Mouse (Mus musculus) cerebellum, adult 2 months (tissue): ENCODE results near the gene Hsf4. TPM values are rescaled to one million over a fixed set of nuclear protein-coding genes. Genes with fewer than 3 reads are reported as not detected.

Experiments
- DNase-seq, 2 experiments: peaks; one replicate each; pipeline ENCODE4 v3.0.0; 2021
- H3K27ac ChIP-seq: fragments of 200-500 bp; 2 replicates; pipeline ENCODE4 v1.5.1; 2012; ENCODE audit warnings: low read length, control low read depth, inconsistent platforms; ENCODE audit not compliant: insufficient read depth
- H3K27me3 ChIP-seq: fragments of 200-500 bp; 2 replicates; pipeline ENCODE4 v1.6.1; 2012; ENCODE audit warnings: inconsistent platforms, mild to moderate bottlenecking, low read length, moderate library complexity; ENCODE audit not compliant: control insufficient read depth, insufficient read depth
- H3K4me1 ChIP-seq: fragments of 200-500 bp; 2 replicates; pipeline ENCODE4 v1.6.1; 2011; ENCODE audit warnings: low read length; ENCODE audit not compliant: control insufficient read depth, insufficient read depth
- H3K4me3 ChIP-seq: fragments of 200-500 bp; replicated peaks from 2 replicates; pipeline ENCODE3; 2011; ENCODE audit warnings: mild to moderate bottlenecking, low read depth, low read length, control low read depth; ENCODE audit not compliant: insufficient read depth
- CTCF ChIP-seq: fragments of 200-500 bp; IDR thresholded peaks from 2 replicates; pipeline ENCODE4 v1.5.1; 2011; ENCODE audit warnings: low read depth, mild to moderate bottlenecking, control low read depth, low read length, moderate library complexity, borderline replicate concordance; ENCODE audit not compliant: insufficient read depth
- POLR2A ChIP-seq: fragments of 200-500 bp; IDR thresholded peaks from 2 replicates; pipeline ENCODE4 v1.6.1; 2011; ENCODE audit warnings: low read length, control low read depth, borderline replicate concordance; ENCODE audit not compliant: insufficient read depth
- WGBS: fragments of 180-500 bp; shearing (Covaris S2); methylation state at CpG from one replicate; pipeline ENCODE4 v1.1.7; 2018; 5-methylcytosine and 5-hydroxymethylcytosine counted together
- polyA plus RNA-seq: library from polyadenylated mRNA; depleted of rRNA; stranded (reverse); fragments of >200 nt; gene quantifications from 2 replicates; pipeline ENCODE4 v1.2.3, GENCODE M21; 2012

The Hsf4 gene
- polyA plus RNA-seq, 1 experiment = 24.5 TPM

DNA sequence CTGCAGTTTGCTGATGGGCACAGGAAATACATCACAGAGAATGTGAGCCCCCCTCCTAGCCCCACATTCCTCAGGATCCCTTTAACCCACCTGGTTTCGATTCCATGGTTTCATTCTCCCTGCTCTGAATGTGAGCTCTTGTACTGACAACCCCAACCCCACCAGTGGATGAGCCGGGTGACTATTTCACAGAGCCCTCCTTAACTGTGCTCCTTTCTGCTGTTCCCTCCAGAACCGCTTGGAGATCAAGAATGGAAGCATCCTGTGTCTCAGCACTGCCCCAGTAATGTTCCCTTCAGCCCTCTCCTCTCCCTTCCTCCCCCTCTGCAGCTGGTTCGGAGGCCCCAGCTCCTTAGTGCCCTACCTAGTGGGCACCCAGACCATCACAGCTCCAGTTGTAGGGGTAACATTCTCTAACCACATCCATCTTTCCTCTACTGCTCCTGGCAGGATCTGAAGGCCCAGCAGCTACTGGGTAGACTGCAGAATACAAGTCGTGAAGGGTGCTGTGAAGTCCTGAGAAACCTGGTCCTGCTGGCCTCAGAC, 36.6 kb downstream of the Hsf4 start:
- 0 out of 2 replicates have a peak, but pooled peaks have one; percentile 14 for TF ChIP-seq CTCF
- no peak for TF ChIP-seq POLR2A
- H3K4me3 ChIP-seq = peak overlapping the region; percentile 58
- no peaks in the 10 kb centered on the region for H3K27me3 ChIP-seq
- DNase-seq = peak in 1 of 2 experiments; percentile 51
- H3K4me1 ChIP-seq = peaks cover 53% of the 10 kb centered on the region
- 36% methylated on average over 5 of the region's 5 CpGs for WGBS
- H3K27ac ChIP-seq = peak overlapping the region; percentile 88

- Histone ChIP-seq H3K27me3 (no peaks in the 10 kb centered on the region), H3K27ac (0 out of 2 replicates have a peak overlapping the region, but pooled peaks have one; percentile 99), H3K4me3 (no peak overlapping the region), H3K4me1 (peaks cover 62% of the 10 kb centered on the region)
- WGBS = 95% methylated on average over 13 of the region's 13 CpGs
- no peak for DNase-seq
- TF ChIP-seq CTCF (no peak), POLR2A (no peak)
These were observed 38.1 kb downstream of the Hsf4 start for GRCm38 (mm10) chr8:105307670-105308069.

DNA sequence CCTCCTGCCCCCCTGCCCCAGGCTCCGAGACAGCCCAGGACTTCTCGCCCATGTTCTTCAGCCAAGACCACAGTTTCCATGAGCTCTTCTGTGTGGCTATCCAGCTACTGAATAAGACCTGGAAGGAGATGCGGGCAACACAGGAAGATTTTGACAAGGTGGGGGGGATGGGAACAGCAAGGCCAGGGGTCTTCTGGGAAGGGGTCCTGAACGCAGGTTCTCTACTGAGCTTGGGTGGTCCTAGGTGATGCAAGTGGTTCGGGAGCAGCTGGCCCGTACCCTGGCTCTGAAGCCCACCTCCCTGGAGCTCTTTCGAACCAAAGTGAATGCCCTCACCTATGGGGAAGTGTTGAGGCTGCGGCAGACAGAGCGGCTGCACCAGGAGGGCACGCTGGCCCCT, 38.8 kb downstream of the Hsf4 start:
- Histone ChIP-seq H3K4me3 (peak overlapping the region; percentile 42), H3K27ac (peak overlapping the region; percentile 99), H3K27me3 (no peaks in the 10 kb centered on the region), H3K4me1 (peaks cover 70% of the 10 kb centered on the region)
- DNase-seq = peak in 1 of 2 experiments; percentile 40
- WGBS = 89% methylated on average over 10 of the region's 10 CpGs
- no peak for TF ChIP-seq POLR2A
- no peak for TF ChIP-seq CTCF

GRCm38 (mm10) chr8:105309142-105309847, 39.7 kb downstream of the Hsf4 start:
- Histone ChIP-seq H3K4me1 (peaks cover 77% of the 10 kb centered on the region), H3K4me3 (peak overlapping the region; percentile 42), H3K27ac (peak overlapping the region; percentile 99), H3K27me3 (no peaks in the 10 kb centered on the region)
- no peak for TF ChIP-seq CTCF
- TF ChIP-seq POLR2A = no peak
- DNase-seq = peak; percentile 93 to 97
- 16% methylated on average over 15 of the region's 15 CpGs for WGBS

DNA sequence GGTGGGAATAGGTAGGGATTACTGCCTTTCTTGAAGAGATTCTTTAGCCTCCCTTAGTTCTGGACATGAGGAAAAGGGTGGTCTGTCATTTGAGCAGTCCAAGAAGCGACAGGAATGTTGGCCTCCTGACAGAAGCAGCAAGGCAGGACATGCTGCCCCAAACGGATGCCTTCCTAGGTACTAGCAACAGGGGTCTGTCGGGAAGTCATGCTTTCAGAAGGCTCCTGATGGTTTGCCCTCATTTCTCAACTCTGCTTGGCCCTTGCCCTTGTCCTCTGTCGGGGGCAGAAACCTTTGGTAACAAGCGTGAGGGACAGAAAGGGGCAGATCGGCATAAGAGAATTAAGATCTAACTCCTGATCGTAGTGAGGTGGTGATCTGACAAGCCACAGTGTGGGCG, 40.5 kb downstream of the Hsf4 start:
- no peaks in the 10 kb centered on the region for H3K27me3 ChIP-seq
- peak overlapping the region; percentile 99 for H3K27ac ChIP-seq
- H3K4me3 ChIP-seq = no peak overlapping the region
- 26% methylated on average over 8 of the region's 8 CpGs for WGBS
- H3K4me1 ChIP-seq = peaks cover 76% of the 10 kb centered on the region
- no peak for TF ChIP-seq CTCF
- no peak for TF ChIP-seq POLR2A
- DNase-seq = peak; percentile 54 to 55

DNA sequence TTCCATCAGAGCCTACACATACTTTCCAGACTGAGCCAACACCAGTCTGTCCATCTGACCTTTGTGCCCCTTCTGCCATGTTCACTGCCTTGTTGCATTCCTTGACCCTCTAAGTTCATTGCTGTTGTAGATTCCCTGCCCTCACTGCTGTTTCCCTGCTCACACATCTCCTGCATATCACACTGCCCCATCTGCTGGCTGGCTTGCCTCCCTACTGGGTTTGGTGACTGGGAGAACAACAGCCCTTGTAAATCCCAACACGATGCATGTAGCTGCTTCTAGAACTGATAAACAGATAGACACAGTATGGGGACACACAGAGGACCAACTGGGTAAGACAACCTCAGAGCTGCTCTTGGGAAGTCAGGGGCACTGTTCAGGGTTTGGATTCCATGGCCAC, 42.1 kb downstream of the Hsf4 start:
- H3K4me3 ChIP-seq = no peak overlapping the region
- H3K27me3 ChIP-seq = no peaks in the 10 kb centered on the region
- WGBS = 48% methylated on average over 1 of the region's 1 CpGs
- H3K4me1 ChIP-seq = peaks cover 65% of the 10 kb centered on the region
- no peak for DNase-seq
- H3K27ac ChIP-seq = 0 out of 2 replicates have a peak overlapping the region, but pooled peaks have one; percentile 11
- TF ChIP-seq POLR2A (no peak), CTCF (no peak)

- peaks cover 59% of the 10 kb centered on the region for H3K4me1 ChIP-seq
- 42% methylated on average over 8 of the region's 8 CpGs for WGBS
- no peak overlapping the region for H3K4me3 ChIP-seq
- DNase-seq = peak; percentile 60 to 69
- no peak for TF ChIP-seq POLR2A
- no peak overlapping the region for H3K27ac ChIP-seq
- no peaks in the 10 kb centered on the region for H3K27me3 ChIP-seq
These were observed 43.4 kb downstream of the Hsf4 start for GRCm38 (mm10) chr8:105312891-105313481.
